Mouse (Mus musculus): ENCODE data around the gene Hs6st2. TPM values are rescaled to one million over a fixed set of nuclear protein-coding genes. Genes with fewer than 3 reads are reported as not detected.

Gene Hs6st2
- polyA plus RNA-seq, 1 experiment: not detected

DNA sequence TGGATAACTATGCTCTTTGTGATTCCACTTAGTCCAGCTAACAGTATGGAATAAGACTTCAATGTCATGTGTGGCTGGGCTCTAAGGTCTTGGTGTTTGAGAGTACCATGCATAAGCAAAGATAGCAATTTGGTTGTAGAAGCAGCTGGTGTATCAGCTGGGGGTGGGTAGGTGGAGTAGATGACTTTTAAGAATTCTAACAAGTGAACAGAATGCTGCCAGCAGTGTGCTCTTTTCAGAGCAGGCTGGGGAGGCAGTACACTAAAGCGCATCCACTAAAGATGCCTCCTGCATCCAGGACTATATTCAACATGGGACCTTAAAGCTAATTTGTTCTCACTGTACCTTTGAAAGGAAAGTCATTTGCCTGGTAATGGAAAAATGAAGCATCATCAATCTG is 88.9 kb downstream of the Hs6st2 start:
- no peak overlapping the region for H3K4me3 ChIP-seq (replicated peaks)
- TF ChIP-seq FLI1 (IDR thresholded peaks at IDR 0.05; ENCODE audit: low read length) (no peak), GATA1 (IDR thresholded peaks at IDR 0.05; ENCODE audit: borderline replicate concordance, low read length) (no peak)
- peaks cover 5% of the 10 kb centered on the region for H3K9me3 ChIP-seq
- H3K4me1 ChIP-seq: no peaks in the 10 kb centered on the region
- peaks cover 9% of the 10 kb centered on the region for H3K27me3 ChIP-seq (replicated peaks)
- H3K36me3 ChIP-seq (replicated peaks; ENCODE audit: low read length): no peaks in the 10 kb centered on the region

DNA sequence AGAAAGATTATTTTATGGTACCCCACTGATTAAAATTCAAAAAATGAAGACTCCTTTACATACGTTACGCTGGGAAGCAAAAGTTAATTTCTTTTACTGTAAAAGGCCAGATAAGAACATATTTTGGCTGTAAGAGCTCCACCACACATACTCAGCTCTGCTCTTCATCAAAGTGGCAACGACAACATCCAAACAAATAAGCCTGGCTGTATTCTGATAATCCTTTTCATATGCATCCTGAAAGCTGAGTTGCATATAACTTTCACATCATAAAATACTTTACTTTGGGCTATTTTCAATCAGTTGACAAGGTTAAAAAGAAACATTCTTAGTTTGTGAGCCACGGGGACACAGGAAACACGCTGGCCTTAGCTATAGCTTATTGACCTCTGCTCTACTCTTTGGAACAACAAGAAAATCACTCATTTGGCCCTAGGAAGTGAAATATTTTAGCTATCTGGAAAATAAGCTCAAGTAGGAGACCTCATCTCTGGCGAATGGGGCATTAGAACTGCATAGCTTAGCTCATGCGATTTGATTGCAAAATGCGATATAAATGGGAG is 91.1 kb downstream of the Hs6st2 start:
- Histone ChIP-seq H3K27me3 (replicated peaks) (peaks cover 6% of the 10 kb centered on the region), H3K36me3 (replicated peaks; ENCODE audit: low read length) (no peaks in the 10 kb centered on the region), H3K4me1 (no peaks in the 10 kb centered on the region), H3K9me3 (no peaks in the 10 kb centered on the region), H3K4me3 (replicated peaks) (no peak overlapping the region)
- no peak for TF ChIP-seq GATA1 (IDR thresholded peaks at IDR 0.05; ENCODE audit: borderline replicate concordance, low read length)
- no peak for TF ChIP-seq FLI1 (IDR thresholded peaks at IDR 0.05; ENCODE audit: low read length)

DNA sequence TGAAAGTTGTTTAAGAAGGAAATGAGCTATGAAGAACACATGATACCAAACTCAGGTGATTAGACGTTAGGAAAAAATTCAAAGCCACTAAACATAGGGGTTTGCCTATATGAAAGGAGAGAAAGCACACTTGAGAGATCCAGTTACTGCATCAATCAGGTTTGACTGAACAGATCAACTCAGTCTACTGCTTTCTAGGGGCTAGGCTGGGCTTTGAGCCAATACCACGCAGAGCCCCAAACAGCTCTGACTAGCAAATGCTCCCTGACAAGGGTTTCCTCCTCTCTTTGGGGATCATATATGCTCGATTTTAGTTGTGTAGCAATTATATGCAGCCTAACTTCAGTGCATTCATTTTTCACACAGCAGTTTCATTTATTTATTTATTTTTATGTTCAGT is 96.2 kb downstream of the Hs6st2 start:
- H3K9me3 ChIP-seq: no peaks in the 10 kb centered on the region
- no peaks in the 10 kb centered on the region for H3K36me3 ChIP-seq (replicated peaks; ENCODE audit: low read length)
- H3K27me3 ChIP-seq (replicated peaks): peaks cover 3% of the 10 kb centered on the region
- H3K4me1 ChIP-seq: no peaks in the 10 kb centered on the region
- TF ChIP-seq GATA1 (IDR thresholded peaks at IDR 0.05; ENCODE audit: borderline replicate concordance, low read length) (no peak), FLI1 (IDR thresholded peaks at IDR 0.05; ENCODE audit: low read length) (no peak)
- no peak overlapping the region for H3K4me3 ChIP-seq (replicated peaks)

DNA sequence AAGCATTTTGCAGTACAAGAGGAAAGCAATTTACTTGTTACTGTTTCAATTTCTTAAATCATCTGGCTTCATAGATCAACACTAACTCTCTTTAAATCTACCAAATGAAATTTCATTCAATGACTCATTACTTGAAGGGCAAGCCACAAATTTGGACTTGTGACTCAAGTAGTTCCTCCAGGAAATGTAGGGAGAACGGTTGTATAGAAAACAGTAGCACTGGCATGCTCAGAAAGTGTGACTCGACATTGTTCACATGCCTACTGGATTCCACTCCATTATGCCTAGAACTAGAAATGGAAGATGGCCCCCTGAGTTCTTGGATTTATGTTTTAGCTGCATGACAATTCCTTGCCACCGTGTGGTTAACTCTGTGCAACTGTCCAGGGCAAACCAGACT is 100.0 kb downstream of the Hs6st2 start:
- H3K9me3 ChIP-seq: no peaks in the 10 kb centered on the region
- H3K4me3 ChIP-seq (replicated peaks): no peak overlapping the region
- TF ChIP-seq FLI1 (IDR thresholded peaks at IDR 0.05; ENCODE audit: low read length) (no peak), GATA1 (IDR thresholded peaks at IDR 0.05; ENCODE audit: borderline replicate concordance, low read length) (no peak)
- H3K36me3 ChIP-seq (replicated peaks; ENCODE audit: low read length): no peaks in the 10 kb centered on the region
- no peaks in the 10 kb centered on the region for H3K4me1 ChIP-seq
- H3K27me3 ChIP-seq (replicated peaks): peaks cover 6% of the 10 kb centered on the region

DNA sequence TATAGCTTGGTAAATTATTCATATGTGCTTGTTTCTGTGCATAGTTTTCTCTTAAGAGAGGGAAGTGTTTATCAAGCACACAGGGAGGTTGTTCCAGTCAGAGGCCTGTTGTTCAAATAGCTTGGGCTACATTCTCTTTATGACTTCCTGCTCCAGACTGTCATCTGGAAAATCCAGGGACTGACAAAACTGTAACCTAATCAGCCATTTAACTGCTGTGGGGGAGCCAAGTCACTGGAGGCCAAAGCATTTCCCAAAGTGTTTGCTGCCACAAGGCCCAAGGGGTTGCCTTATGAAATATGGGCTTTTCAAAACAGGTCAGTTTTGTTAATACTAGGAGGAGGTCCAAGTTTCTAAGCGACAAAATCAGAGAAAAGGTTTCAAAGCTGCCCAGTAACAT is 119.8 kb downstream of the Hs6st2 start:
- H3K4me1 ChIP-seq: no peaks in the 10 kb centered on the region
- H3K36me3 ChIP-seq (replicated peaks; ENCODE audit: low read length): no peaks in the 10 kb centered on the region
- TF ChIP-seq FLI1 (IDR thresholded peaks at IDR 0.05; ENCODE audit: low read length) (no peak), GATA1 (IDR thresholded peaks at IDR 0.05; ENCODE audit: borderline replicate concordance, low read length) (no peak)
- no peaks in the 10 kb centered on the region for H3K9me3 ChIP-seq
- peaks cover 4% of the 10 kb centered on the region for H3K27me3 ChIP-seq (replicated peaks)
- H3K4me3 ChIP-seq (replicated peaks): no peak overlapping the region

DNA sequence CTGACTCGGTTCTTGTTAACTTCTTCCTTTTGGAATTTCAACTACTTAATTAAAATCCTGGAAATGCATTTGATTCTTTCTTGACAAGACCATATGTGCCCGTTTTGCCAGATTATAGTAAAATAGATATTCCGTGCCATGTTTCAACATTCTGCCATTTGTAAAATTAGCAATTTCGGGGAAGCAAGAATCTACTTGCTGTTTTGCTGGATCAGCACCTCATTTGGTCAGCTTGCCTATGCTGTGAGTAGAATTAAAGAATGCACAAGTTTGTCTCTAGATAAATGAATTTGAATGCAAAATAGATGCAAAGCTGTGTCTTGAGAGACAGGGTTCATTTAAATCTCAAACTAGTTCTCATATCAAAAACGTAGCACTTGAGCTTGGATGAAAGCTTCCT is 142.0 kb downstream of the Hs6st2 start:
- H3K4me1 ChIP-seq: no peaks in the 10 kb centered on the region
- TF ChIP-seq GATA1 (IDR thresholded peaks at IDR 0.05; ENCODE audit: borderline replicate concordance, low read length) (no peak), FLI1 (IDR thresholded peaks at IDR 0.05; ENCODE audit: low read length) (no peak)
- no peaks in the 10 kb centered on the region for H3K9me3 ChIP-seq

DNA sequence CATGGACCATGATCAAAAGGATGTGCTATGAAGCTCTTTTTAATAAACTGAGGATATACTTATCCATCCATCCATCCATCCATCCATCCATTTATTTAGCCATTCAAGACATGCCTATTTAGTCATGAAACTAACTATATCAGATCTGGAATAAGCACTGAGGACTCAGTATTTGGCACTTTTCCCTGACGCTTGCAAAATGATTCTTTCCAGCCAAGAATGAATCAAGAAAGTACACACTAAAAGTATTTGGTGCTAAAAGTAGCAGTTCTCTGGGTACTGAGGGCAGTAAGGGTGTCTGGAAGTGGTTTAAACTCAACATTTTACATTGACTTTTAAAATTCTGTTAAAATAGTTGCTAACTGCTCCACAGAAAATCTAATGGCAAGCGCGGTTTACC is 144.6 kb downstream of the Hs6st2 start:
- no peaks in the 10 kb centered on the region for H3K4me1 ChIP-seq
- H3K27me3 ChIP-seq (replicated peaks): peaks cover 10% of the 10 kb centered on the region
- no peaks in the 10 kb centered on the region for H3K36me3 ChIP-seq (replicated peaks; ENCODE audit: low read length)

More for the DNA sequence above, 142.0 kb downstream of the Hs6st2 start:
- H3K4me3 ChIP-seq (replicated peaks): no peak overlapping the region
- no peaks in the 10 kb centered on the region for H3K36me3 ChIP-seq (replicated peaks; ENCODE audit: low read length)
- H3K27me3 ChIP-seq (replicated peaks): peaks cover 7% of the 10 kb centered on the region

DNA sequence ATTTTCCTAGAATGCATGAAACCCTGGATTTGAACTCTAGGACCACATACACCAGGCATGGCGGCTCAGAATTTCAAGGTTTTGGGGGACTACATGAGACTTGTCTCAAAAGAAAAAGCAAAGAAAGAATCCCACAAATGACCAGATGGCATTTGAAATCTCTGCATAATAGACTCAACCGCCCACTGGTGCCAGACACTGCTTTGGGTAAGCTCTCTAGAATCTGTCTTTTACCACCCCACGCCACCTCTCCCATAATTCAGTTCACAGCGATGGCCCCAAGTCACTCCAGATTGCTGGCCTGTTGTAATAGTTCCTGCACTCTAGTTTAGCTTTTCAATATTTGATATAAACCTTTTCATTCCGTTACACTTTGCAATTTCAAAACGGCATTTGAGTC is 146.4 kb downstream of the Hs6st2 start:
- Histone ChIP-seq H3K27me3 (replicated peaks) (peaks cover 10% of the 10 kb centered on the region), H3K36me3 (replicated peaks; ENCODE audit: low read length) (no peaks in the 10 kb centered on the region), H3K4me3 (replicated peaks) (no peak overlapping the region), H3K4me1 (no peaks in the 10 kb centered on the region), H3K9me3 (no peaks in the 10 kb centered on the region)
- TF ChIP-seq GATA1 (IDR thresholded peaks at IDR 0.05; ENCODE audit: borderline replicate concordance, low read length) (no peak), FLI1 (IDR thresholded peaks at IDR 0.05; ENCODE audit: low read length) (no peak)

More for the DNA sequence above, 144.6 kb downstream of the Hs6st2 start:
- TF ChIP-seq GATA1 (IDR thresholded peaks at IDR 0.05; ENCODE audit: borderline replicate concordance, low read length) (no peak), FLI1 (IDR thresholded peaks at IDR 0.05; ENCODE audit: low read length) (no peak)
- no peaks in the 10 kb centered on the region for H3K9me3 ChIP-seq
- H3K4me3 ChIP-seq (replicated peaks): no peak overlapping the region

DNA sequence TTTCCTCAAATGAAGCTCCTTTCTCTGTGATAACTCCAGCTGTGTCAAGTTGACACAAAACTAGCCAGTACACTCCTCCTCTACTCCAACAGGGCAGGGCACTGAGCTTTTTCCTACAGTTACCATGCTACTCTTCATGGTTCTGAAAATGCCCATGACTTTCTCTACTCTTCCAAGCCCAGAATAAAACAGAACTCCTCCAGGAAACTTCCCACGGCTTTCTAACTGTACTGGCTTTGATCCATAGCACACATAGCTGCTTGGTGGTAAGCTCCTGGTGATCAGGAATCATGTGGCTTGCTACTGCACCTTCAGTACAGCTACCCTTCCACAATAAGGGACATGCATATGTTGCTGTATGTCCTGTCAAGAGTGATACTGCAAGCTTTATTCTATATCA is 150.5 kb downstream of the Hs6st2 start:
- Histone ChIP-seq H3K4me1 (no peaks in the 10 kb centered on the region), H3K4me3 (replicated peaks) (no peak overlapping the region), H3K27me3 (replicated peaks) (peaks cover 5% of the 10 kb centered on the region), H3K36me3 (replicated peaks; ENCODE audit: low read length) (no peaks in the 10 kb centered on the region), H3K9me3 (no peaks in the 10 kb centered on the region)
- no peak for TF ChIP-seq GATA1 (IDR thresholded peaks at IDR 0.05; ENCODE audit: borderline replicate concordance, low read length)
- TF ChIP-seq FLI1 (IDR thresholded peaks at IDR 0.05; ENCODE audit: low read length): no peak

DNA sequence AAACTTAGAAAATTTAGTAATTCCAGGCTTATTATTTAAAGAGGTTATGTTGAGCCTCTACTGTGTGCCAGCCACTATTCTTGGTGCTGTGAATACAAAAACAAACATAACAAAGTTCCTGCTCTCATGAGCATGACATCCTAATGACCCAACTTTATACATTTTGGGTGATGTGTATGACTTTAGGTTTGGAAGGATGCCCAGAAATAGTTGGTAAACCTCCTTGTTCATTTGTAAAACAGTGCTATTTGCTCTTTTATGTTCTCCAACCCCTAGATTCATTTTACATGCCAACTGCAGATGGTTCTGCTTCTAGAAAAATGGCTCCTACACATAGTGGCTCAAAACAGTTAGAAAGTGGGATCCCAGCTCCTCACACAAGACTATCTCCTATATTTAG is 153.1 kb downstream of the Hs6st2 start:
- Histone ChIP-seq H3K27me3 (replicated peaks) (peaks cover 10% of the 10 kb centered on the region), H3K36me3 (replicated peaks; ENCODE audit: low read length) (no peaks in the 10 kb centered on the region), H3K4me1 (no peaks in the 10 kb centered on the region), H3K9me3 (no peaks in the 10 kb centered on the region), H3K4me3 (replicated peaks) (no peak overlapping the region)
- TF ChIP-seq FLI1 (IDR thresholded peaks at IDR 0.05; ENCODE audit: low read length) (no peak), GATA1 (IDR thresholded peaks at IDR 0.05; ENCODE audit: borderline replicate concordance, low read length) (no peak)

DNA sequence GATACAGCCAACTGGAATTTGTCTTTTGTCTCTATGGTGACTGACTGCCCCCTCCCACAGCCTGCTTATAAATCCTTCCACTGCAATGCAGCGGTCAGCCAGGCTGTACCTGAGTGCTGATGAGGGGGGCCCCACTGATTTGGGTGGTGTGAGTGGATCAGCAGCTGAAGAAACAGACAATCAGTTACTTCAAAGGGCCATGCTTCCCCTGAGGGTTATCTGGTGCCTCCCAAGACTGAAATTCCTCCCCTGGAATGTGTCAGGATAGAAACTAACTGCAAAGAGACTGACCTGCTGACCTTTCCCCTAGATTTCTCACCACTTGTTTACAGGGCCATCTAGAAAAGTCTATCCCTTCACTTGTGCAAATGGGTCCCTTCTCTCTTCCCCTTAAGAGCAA is 166.8 kb downstream of the Hs6st2 start:
- Histone ChIP-seq H3K9me3 (no peaks in the 10 kb centered on the region), H3K27me3 (replicated peaks) (peaks cover 13% of the 10 kb centered on the region), H3K36me3 (replicated peaks; ENCODE audit: low read length) (no peaks in the 10 kb centered on the region), H3K4me3 (replicated peaks) (no peak overlapping the region), H3K4me1 (no peaks in the 10 kb centered on the region)
- no peak for TF ChIP-seq GATA1 (IDR thresholded peaks at IDR 0.05; ENCODE audit: borderline replicate concordance, low read length)
- TF ChIP-seq FLI1 (IDR thresholded peaks at IDR 0.05; ENCODE audit: low read length): no peak

All from megakaryocyte, embryonic 14.5 days (primary cell).